Mouse (Mus musculus) heart, adult 11 months (tissue): ENCODE measurements at regions not wholly inside any gene's neighbourhood (a gene's known extent, or its start where the extent isn't known, plus 50 kb on each side); places are given as distances from the start of the nearest gene placed in this dataset.

Source experiments
- DNase-seq: peaks from one replicate; pipeline ENCODE4 v3.0.0; 2022

DNA sequence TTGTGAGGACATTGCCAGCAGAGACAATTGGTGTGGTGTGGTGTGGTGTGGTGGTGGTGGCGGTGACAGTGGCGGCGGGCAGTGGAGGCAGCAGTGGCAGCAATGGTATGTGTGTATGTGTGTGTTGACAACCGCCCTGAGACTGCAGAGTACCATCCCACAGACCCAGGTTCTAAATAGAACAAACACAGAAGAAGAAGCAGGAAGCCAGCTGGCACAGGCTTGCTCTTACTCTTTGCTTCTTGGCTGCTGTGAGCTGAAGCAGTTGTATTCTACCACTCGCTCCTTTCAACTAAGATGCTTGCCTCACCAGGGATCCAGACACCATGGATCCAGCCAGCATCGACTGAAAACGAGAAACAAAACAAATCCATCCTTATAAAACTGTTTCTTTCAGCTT lies 334.2 kb downstream of the Adgrl2 start:
- DNase-seq, result no peak

DNA sequence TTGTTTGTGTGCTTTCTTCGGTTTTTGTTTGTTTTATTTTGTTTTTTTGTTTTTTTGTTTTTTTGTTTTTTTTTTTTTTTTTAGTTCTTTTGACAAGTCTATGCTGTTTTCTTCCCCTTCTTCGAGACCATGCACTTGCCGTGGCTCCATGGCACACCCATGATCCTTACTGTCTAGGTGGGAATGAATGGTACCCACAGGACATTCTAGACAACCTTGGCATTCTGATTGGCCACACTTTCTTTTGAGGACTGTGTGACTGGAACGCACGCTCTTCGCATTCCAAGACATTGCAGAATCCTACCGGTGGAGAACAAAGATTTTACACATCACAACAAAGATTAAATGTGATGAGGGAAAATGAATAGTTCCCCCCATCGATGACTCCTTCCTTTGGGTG lies 340.1 kb downstream of the Adgrl2 start:
- no peak for DNase-seq

DNA sequence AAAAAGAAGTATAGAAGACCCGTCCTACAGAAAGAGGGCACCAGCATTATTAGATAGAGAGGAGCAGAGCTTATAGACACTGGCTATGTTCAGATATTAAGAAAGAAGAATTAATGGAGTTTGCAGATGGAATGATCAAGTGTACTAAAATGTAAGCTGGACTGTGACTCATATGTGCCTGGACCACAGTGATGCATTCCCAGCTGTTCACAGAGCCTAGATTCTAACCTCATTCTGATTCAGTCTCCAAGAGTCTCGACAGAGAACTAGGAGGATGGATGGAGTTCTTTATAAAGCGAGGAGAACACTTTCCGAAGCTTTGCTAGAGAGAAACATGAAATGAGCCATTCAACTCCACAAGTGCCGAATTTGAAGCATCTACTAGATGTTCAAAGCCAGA lies 345.4 kb downstream of the Adgrl2 start:
- DNase-seq, result no peak

DNA sequence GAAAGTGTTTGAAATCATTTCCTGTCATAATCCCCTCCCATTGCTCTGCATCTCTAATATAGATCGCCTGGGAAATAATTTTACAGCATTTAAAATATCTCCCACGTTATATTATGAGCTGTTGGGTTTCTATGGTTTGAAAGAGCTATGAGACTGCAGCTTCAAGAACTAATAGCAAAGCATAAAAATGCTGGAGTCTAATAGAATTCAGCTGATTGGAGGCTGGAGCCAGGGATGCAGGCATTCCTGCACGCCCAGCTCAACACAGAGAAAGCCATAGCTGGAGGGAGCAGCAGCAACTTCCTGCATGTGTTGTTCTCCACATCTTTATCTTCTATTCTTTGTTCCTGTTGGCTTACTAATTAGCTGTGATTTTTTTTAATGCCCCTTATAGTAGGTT lies 348.8 kb downstream of the Adgrl2 start:
- no peak for DNase-seq

DNA sequence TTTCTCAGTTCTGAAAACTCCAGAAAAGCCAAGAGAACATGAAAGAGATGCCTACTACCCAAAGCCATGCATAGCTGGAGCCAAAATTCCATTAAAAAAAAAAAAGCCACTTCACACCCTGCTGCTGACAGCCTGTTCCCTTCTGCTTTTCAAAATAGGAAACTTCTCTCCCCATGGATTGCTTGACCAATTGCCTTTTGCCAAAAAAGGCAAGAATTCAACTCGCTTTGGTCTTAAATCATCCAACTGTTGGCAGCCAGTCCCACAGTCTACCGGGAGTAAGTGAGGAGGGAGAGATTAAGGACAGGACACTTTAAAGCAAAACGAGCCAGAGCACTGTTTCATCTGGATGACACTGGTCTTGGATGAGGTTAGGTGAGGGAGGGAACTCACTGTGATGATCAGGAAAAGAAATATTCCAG lies 349.7 kb downstream of the Adgrl2 start:
- DNase-seq, result peak; percentile 98

DNA sequence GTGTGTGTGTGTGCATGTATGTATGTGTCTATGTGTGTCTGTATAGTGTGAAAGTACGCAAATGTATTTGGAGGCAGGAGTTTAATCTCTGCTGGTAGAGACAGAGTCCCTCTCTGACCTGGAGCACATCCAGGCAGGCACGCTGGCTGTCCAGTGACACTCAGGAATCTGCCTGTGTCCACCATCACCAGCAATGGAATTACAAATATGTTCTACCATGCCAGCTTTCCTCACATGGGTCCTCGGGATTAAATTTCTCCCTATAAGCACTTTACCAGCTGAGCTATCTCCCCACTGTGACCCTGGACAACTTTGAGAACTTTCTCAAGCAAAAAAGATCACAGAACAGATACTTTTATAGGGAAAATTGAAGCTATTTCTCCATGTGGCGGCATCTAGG lies 355.3 kb downstream of the Adgrl2 start:
- peak; percentile 93 for DNase-seq

DNA sequence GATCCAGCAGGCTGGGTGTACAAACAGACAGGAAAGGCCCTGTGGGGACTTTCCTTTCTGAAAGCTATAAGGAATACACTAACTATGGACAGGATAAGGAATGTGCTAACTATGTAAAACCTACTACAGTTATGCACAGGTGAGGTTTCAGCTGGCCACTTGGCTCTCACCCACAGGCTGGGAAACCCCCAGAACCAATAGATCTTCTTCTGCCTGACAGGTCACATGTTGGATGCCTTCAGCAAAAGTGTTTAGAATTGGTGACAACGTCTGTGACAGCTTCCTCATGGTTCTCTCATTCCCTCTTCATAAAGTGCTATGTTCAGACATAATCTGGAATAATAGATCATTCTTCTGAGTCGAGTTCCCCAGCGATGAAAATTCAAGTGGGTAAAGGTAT lies 356.0 kb downstream of the Adgrl2 start:
- DNase-seq, result no peak

DNA sequence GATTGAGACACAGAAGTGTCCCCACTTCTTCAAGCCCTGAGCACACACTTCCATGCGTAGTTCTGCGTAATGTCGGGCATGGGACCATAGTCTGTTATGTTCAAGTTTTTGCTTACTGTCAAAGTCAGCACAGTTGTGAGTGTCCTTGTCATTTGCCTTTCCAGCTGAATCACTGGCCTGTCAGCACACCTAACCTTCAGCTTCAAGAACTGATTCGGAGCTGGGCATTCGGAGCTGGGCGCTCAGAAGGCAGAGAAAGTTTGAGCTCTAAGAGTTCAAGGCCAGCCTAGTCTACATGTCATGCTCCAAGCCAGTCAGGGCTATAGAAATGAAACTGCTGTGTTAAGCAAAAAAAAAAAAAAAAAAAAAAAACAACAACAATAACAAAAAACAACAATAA lies 357.1 kb downstream of the Adgrl2 start:
- DNase-seq, result no peak

DNA sequence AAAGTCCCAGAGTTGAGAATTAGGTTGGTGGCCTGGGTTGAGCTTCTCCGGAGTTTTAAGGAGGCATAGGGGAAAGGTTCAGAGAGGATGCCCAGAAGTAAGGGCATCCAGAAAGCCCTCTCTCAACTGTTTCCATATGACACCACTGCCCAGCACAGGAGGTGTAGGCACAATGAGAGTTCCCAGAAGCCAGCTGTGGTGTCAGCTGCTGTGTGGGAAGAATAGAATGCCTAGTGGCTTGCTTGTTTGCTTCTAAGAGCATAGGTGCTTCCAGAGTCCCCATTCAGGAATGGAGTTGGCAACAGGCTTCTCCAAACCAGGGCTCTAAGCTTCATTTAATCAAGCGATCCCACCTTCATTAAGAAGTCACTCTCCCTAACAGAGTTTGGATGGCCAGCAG lies 357.9 kb downstream of the Adgrl2 start:
- DNase-seq, result no peak

DNA sequence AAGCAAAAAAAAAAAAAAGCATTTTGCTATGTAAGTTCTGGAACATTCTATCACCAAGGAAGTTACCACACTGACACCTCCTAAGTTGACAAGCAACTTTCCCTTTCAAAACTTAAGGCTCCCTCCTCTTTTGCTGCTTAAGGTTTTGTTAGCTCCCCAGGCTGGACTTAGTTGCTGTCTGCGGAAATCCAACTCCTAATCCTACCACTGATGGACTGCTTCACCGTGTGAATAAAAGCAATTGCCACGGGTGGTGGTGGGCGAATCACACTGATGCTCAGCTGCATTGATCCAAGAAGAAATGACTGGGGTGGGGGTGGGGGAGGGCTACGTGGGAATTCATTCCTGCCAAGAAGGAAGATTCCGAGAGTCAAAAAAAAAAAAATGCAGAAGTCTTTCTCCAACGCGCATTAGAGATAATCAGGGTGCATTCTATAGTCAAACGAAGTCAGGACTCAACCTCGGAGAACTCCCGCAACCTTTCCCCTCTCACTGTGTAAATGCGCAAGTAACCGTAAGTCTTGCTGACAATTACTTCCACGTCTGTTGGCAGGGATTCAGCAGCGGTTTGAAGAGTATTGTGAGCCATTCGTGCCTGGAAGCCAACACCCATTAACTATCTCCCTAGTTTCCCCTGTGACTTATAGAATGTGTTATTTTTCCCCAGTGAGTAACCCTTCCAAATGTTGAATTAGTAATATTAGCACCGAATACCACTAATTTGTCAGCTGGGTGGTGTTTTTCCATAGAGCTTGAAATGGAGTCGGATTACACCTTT lies 358.8 kb downstream of the Adgrl2 start:
- peak; percentile 68 for DNase-seq

DNA sequence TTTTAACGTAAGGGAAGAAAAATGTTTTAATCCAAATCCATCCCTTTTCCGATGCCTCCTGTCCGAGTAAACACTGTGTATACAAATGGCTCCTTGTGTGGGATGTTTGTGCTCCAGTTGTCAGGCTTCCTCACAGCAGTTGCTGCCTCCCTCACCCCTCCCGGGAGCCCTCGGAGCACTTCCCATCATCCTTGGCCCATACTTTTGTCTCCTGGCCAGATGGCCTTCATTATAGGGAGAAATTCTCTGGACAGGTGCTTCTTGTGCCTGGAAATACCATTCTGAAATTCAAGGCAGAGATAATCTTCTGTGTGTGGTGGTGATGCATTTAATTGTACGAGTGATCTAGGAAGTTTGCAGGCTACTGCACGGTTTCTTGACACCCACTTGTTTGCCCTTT lies 359.5 kb downstream of the Adgrl2 start:
- peak; percentile 87 for DNase-seq

DNA sequence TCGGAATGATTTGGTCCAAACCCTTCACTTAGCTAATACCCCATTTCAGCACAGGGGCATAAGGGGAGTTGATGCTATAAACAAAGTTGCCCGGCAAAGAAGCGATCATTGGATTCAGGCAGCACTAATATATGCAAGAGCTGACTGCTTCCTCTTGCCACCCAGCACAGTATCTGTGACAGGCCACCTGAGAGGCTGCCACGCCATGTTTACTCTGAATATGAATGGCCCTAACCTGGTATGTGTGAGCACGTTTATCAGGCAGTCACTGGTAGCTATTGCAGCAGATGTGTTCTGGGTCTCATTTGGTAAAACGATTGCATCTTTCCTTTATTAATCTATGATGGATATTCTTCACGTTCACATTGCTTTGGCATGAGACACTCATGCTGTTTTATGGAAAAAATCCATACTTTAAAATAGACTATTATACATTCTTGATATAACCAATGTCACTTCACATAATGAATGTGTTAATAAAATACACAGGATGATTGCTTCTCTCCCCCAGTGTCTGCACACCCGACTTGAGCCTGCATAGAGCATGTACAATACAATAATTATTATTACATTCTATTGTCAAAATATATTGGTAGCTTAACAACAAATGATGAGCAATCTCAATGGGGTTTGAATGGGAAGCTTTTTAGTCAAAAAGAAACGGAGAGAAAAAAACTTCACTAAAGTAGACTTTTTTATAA lies 375.2 kb downstream of the Adgrl2 start:
- DNase-seq, result no peak

DNA sequence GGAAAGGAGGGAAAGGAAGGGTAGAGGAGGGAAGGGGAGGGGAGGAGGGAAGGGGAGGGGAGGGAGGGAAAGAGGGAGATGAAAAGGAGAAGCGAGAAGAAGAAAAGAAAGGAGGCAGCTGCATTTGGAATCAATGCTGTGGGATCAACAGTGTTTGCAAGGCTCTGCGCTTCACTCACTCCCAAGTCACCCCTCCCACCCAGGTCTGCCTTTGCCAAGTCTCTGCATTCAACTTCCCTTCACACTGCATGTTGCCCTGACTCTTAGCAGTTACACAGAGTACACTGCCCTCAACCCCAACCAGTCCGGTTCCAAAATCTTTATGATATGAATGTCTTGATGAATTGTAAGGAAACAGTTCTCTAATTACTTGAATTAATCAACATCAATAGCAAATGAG lies 376.9 kb downstream of the Adgrl2 start:
- DNase-seq, result no peak

DNA sequence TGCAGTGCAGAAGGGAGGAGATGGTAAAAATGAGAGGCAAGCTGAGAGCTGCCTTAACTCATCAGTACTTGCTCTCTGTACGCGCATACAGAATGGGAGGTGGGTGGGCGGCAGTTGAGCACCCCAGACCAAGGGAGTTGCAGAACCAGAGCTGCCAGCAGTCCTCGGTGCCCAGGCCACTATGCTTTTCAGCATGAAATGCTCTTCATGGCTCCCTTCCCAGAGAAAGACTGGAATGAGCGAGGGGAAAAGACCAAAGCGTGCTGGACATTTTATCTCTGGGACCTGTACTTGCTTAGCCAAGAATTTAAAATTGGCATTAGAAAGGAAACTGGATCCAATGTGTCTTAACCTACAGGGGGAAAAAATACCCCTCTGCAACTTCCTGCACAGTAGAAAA lies 387.1 kb downstream of the Adgrl2 start:
- DNase-seq, result peak; percentile 94

DNA sequence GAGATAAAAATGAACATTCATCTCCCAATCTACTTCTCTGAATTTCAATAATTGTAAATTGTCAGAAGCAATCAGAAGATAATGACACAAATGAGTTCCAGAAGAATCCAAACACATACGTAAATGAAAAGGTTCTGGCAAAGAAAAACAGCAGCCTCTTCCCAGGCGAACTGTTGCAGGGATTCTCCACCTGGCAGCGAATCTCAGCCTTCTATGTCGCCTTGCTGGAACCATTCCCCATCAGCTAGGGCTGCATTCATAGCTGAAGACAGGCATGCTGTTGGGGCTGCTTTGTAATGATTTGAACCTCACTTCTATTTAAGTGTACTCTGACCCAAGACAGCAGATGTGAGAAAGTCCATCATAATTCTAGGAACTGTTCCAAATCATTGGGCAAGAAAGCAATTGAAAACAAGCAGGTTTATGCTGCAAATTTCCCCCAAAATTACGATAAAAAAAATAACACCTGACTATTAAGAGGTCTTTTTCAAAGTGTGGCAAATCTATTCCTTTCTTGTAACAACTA lies 387.6 kb downstream of the Adgrl2 start:
- DNase-seq, result peak; percentile 72

DNA sequence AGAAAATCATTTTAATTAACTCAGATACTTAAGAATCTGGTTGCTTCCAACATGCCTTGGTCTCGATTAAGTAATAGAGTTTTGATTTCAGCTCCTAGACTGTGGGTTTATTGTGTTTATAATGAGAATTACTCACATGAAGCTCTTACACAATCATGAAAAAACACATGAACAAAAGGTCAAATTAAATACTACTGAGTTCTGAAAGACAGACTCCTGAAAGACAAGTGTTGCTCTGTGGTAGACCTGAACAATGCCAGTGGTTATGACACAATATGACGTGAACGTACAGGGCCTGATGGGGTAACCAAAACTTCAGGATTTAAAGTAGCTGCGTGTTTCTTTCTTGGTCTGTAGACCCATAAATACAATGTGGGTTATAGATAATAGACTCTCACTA lies 394.8 kb downstream of the Adgrl2 start:
- DNase-seq, result no peak

DNA sequence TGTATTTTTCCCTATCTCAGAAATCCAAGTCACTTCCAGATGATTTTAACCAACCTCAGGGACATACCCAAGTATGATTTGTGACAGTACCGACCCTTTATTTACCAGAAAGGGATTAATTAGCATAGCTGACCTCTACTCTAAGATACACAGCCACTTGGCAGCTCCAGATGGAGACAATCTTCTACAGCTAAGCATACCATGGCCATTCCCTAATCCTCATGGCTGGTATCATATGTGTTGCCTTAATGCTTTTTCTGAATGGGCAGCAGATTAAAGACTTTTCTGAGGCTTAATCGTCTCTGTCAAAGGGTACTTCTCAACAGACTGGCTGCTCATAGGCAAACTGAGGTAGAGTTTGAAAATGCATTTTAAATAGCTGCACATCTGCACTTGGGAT lies 400.8 kb downstream of the Adgrl2 start:
- DNase-seq, result no peak

DNA sequence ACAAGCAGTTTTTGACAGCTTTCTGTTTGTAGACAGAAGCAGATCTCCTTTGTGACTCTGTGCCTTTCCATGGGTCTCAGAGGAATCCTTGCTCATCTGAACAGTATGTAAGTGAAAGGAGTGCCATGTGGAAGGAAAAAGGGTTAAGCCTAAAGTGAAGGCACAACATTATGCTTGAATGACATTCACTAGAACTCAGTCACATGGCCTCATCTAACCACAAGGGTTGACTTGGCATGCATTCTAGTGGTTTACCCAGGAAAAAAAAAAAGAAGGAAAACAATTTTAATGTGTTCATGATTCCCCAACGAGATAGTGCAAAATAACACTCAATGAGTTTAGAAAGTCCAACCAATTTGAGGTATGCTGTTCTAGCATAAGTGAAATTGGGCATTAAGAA lies 414.6 kb downstream of the Adgrl2 start:
- no peak for DNase-seq

DNA sequence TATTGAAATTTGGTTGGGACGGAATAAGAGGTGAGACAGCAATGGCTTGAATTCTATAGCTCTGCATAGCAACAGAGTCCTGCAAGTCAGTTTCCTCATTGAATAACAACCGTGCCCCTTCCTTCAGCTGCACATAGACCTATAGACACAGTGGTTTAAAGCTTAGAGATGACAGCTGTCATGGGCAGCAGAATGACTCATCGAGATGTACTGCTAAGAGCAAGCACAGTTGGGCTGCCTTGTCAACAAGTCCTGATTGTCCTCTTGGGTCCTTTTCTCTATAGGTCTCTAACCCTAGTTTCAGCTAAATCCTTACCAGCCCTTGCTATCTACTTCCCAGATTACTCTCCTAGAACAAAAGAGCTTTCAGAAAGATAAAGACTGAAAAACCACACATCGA lies 417.9 kb downstream of the Adgrl2 start:
- no peak for DNase-seq

DNA sequence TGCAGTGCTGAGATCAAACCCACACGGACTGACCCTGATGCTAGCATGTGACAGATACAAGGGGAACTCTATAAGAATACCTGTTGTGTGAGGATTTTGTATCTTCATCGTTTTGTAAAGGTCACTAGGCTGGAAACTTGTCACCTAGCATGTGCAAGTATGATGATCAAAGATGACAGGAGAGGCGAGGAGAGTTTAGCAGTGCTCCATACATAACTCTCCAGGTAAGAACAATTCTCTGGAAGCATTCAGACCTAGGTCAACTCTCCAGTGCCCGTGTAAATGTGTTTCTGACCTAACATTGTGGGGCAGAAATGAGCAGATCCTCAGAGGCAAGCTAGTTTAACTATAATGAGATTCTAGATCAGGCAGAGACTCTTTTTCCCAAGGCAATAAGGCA lies 425.6 kb downstream of the Adgrl2 start:
- DNase-seq, result peak; percentile 79

DNA sequence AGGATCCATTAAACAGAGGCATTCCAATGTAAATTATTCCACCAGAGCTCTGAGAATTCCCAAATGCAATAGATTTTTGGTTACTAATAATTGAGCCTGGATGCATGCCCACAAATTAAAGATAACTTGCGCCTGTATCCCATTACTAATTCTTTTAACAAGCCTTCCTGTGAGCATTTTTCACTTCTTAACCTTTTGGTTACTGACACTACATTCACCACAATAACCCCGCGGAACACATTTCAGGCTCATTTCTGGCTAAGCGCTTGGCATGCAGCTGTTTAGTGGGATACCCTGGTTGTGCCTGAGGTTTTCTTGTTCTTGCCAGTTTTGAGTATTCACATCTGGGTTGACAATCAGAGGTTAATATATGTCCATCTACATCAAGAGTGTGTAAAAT lies 429.1 kb downstream of the Adgrl2 start:
- DNase-seq, result no peak

DNA sequence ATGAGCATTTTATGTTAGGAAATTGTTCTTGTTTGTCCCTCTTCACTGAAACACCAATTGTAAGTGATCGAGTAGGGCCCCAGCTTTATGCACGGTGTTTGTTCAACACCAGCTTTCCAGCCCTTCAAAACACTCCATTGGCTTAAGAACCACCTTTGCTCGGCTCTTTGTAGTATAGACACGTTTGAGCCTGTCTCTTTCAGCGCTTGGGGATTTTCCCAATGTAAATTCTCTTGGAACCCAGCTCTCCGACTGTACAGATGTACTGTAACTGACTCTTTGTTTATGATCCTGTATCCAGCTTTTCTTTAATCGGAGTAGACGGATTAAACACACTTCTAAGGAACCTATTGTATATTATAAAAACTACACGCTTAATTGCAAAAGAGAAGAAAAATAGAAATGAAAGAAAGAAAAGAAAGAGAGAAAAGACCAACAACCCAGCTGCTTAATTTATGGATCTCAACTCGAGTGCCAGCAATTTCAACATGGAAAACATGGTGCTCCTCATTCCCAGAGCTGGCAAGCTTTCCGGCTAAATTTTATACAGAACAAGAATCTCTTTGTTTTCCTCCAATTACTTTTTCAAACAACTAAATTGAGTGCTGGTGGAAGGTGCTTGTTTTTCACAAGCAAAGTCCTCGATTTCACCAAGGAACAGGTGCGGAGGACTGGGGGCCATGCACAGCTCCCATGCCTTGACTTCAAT lies 430.4 kb downstream of the Adgrl2 start:
- no peak for DNase-seq

DNA sequence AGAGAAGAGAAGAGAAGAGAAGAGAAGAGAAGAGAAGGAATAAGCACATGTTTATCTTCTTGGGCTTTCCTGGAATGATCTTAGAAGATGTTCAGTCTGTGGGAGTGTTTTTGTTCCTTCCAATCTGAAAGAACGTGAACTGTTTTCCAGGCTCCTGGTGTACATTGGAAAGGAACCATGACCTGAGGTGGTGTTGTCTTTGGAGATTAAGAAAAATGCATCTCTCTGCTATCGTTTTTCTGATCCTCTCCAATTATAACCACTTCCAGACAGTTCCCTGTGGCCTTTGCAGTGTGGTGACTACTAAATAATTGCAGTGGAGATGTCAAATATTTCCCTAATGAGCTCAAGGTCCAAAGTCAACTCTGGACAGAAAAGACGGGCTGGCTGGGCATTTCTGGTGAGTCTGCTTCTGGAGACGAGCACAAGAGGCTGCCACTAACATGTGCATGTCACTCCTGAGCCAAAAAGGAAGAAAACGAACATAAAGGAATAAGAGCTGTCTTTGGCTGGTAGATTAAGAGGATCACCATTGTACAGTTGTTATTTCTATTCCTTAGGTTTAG lies 431.7 kb downstream of the Adgrl2 start:
- peak; percentile 82 for DNase-seq

DNA sequence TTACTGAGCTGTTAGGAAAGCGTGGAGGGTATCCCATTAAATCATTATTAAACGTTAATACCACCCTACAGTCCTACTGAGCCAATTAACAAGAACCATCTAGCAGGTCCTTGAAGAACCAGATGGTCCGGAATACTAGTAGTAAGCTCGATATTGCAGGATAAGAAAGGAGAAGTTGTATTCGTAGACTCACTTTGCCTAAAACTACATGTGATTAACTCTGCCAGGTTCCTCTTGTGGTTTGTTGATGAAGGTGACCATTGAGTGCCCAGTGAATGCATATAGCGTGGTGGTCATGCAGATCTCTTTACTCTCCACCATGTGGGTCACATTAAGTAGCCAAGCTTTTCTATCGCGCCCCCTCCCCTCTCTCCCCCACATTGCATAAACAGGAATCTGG lies 435.0 kb downstream of the Adgrl2 start:
- DNase-seq, result no peak
